Mouse (Mus musculus): ENCODE measurements around the gene Blnk. TPM values are rescaled to one million over a fixed set of nuclear protein-coding genes. Genes with fewer than 3 reads are reported as not detected.

The Blnk gene
- total RNA-seq (2012; rRNA removed) (not detected in 2 replicates), polyA plus RNA-seq (2012; ENCODE audit: insufficient read depth in 1 of 2, insufficient read length in 2 of 2, low read depth in 1 of 2, low replicate concordance in 2 of 2, missing spikeins in 1 of 2) (not detected)

- Histone ChIP-seq H3K27me3 (ENCODE audit: control insufficient read depth in 1 of 2, insufficient read depth in 2 of 2, low read length in 2 of 2) (peaks cover 0 to 2% of the 10 kb centered on the region in 2 experiments; a peak in 1 of 4 replicates), H3K36me3 (ENCODE audit: control insufficient read depth in 1 of 2, insufficient read depth in 2 of 2, low read length in 2 of 2) (no peaks in the 10 kb centered on the region), H3K9me3 (replicated peaks; ENCODE audit: insufficient read depth, low read length) (no peaks in the 10 kb centered on the region), H3K79me2 (ENCODE audit: control insufficient read depth, insufficient read depth, low read length, poor library complexity) (no peaks in the 10 kb centered on the region), H3K9ac (ENCODE audit: control insufficient read depth, low read depth, low read length, poor library complexity, severe bottlenecking) (no peak within 1 kb of the TSS), H3K4me1 (ENCODE audit: control insufficient read depth in 1 of 2, insufficient read depth in 2 of 2, low read length in 2 of 2) (no peaks in the 10 kb centered on the region), H3K27ac (ENCODE audit: control insufficient read depth, low read depth, low read length) (no peak within 1 kb of the TSS), H3K4me3 (ENCODE audit: control insufficient read depth in 1 of 2, insufficient read depth in 1 of 2, low read depth in 2 of 2, low read length in 2 of 2) (no peak within 1 kb of the TSS)
- TF ChIP-seq ZC3H11A (IDR thresholded peaks at IDR 0.05; ENCODE audit: low read depth, low read length) (no peak), EP300 (IDR thresholded peaks at IDR 0.05; ENCODE audit: low read depth in 1 of 2, low read length in 2 of 2) (no peak), JUND (IDR thresholded peaks at IDR 0.05; ENCODE audit: low read depth, low read length) (no peak), RAD21 (IDR thresholded peaks at IDR 0.05; ENCODE audit: low read depth, low read length) (no peak), USF1 (IDR thresholded peaks at IDR 0.05; ENCODE audit: low read depth, low read length) (peak; percentile 67), TBP (IDR thresholded peaks at IDR 0.05; ENCODE audit: low read depth, low read length) (no peak), RCOR1 (IDR thresholded peaks at IDR 0.05; ENCODE audit: low read depth, low read length) (no peak), UBTF (IDR thresholded peaks at IDR 0.05; ENCODE audit: borderline replicate concordance, insufficient read depth, low read depth, low read length) (no peak)
- peak; percentile 16 for DNase-seq (ENCODE audit: low read depth, low spot score)
Measured at GRCm38 (mm10) chr19:40994057-40994585, at the start of gene Blnk. Blnk (minus strand) TSS chr19:40994535.

- H3K4me1 ChIP-seq (ENCODE audit: control insufficient read depth in 1 of 2, insufficient read depth in 2 of 2, low read length in 2 of 2), result no peaks in the 10 kb centered on the region
- H3K9ac ChIP-seq (ENCODE audit: control insufficient read depth, low read depth, low read length, poor library complexity, severe bottlenecking), result no peak overlapping the region
- H3K27ac ChIP-seq (ENCODE audit: control insufficient read depth, low read depth, low read length), result no peak overlapping the region
- TF ChIP-seq GATA1 (IDR thresholded peaks at IDR 0.05; ENCODE audit: low read depth, low read length) (no peak), POLR2A (IDR thresholded peaks at IDR 0.05; ENCODE audit: control insufficient read depth in 1 of 2, insufficient read depth in 1 of 2, low read depth in 1 of 2, low read length in 2 of 2, poor library complexity in 1 of 2) (no peak), MYC (IDR thresholded peaks at IDR 0.05; ENCODE audit: low read depth, low read length) (no peak), CTCF (IDR thresholded peaks at IDR 0.05 in 2 of 3, conservative IDR thresholded peaks at IDR 0.05 in 1 of 3; ENCODE audit: control insufficient read depth in 1 of 3, insufficient read depth in 1 of 3, low read depth in 2 of 3, low read length in 3 of 3, poor library complexity in 1 of 3, severe bottlenecking in 1 of 3) (no peak), MAX (IDR thresholded peaks at IDR 0.05; ENCODE audit: low read length) (no peak), ELF1 (IDR thresholded peaks at IDR 0.05; ENCODE audit: low read depth, low read length) (no peak), USF2 (IDR thresholded peaks at IDR 0.05; ENCODE audit: borderline replicate concordance in 1 of 2, insufficient read depth in 1 of 2, low read depth in 1 of 2, low read length in 2 of 2) (no peak), HCFC1 (IDR thresholded peaks at IDR 0.05; ENCODE audit: low read depth, low read length) (no peak), CHD2 (IDR thresholded peaks at IDR 0.05; ENCODE audit: low read length) (no peak), GABPA (IDR thresholded peaks at IDR 0.05; ENCODE audit: low read depth, low read length) (no peak), TCF12 (IDR thresholded peaks at IDR 0.05; ENCODE audit: low read depth, low read length) (no peak), JUND (IDR thresholded peaks at IDR 0.05; ENCODE audit: low read depth, low read length) (no peak), RCOR1 (IDR thresholded peaks at IDR 0.05; ENCODE audit: low read depth, low read length) (no peak), ETS1 (IDR thresholded peaks at IDR 0.05; ENCODE audit: low read depth, low read length) (no peak), ZKSCAN1 (IDR thresholded peaks at IDR 0.05; ENCODE audit: low read depth, low read length) (no peak), E2F4 (IDR thresholded peaks at IDR 0.05; ENCODE audit: borderline replicate concordance, low read depth, low read length) (no peak), ZMIZ1 (IDR thresholded peaks at IDR 0.05; ENCODE audit: low read depth, low read length) (no peak), MAZ (IDR thresholded peaks at IDR 0.05; ENCODE audit: low read depth, low read length) (no peak), POLR2AphosphoS2 (IDR thresholded peaks at IDR 0.05; ENCODE audit: low read length) (no peak)
- H3K4me3 ChIP-seq (ENCODE audit: control insufficient read depth in 1 of 2, insufficient read depth in 1 of 2, low read depth in 2 of 2, low read length in 2 of 2), result no peak overlapping the region
- peaks cover 0 to 4% of the 10 kb centered on the region in 2 experiments; a peak in 1 of 4 replicates for H3K27me3 ChIP-seq (ENCODE audit: control insufficient read depth in 1 of 2, insufficient read depth in 2 of 2, low read length in 2 of 2)
- no peaks in the 10 kb centered on the region for H3K9me3 ChIP-seq (replicated peaks; ENCODE audit: insufficient read depth, low read length)
- no peak for DNase-seq (ENCODE audit: low read depth, low spot score)
- H3K36me3 ChIP-seq (ENCODE audit: control insufficient read depth in 1 of 2, insufficient read depth in 2 of 2, low read length in 2 of 2), result no peaks in the 10 kb centered on the region
- H3K79me2 ChIP-seq (ENCODE audit: control insufficient read depth, insufficient read depth, low read length, poor library complexity), result no peaks in the 10 kb centered on the region
Measured at GRCm38 (mm10) chr19:41039110-41039509, 44.8 kb upstream of the Blnk start.
